Mouse (Mus musculus): ENCODE measurements around the gene Prss43.
"Not testable (repeated sequence)": the region's sequence is repeated elsewhere in the genome, so short reads cannot be mapped to it uniquely, and the experiment has no call there.

Prss43 gene

GRCm38 (mm10) chr9:110826390-110826789 is at the start of gene Prss43:
TSS of gene Prss43 (plus strand) at chr9:110826690.
- no peak for DNase-seq (ENCODE audit: low read depth in 1 of 2, low spot score in 2 of 2)

- DNase-seq (ENCODE audit: low read depth in 1 of 2, low spot score in 2 of 2), result no peak
These were observed 48.4 kb upstream of the Prss43 start for GRCm38 (mm10) chr9:110778100-110778499.

GRCm38 (mm10) chr9:110778559-110778958 is 47.9 kb upstream of the Prss43 start:
- no peak for DNase-seq (ENCODE audit: low read depth in 1 of 2, low spot score in 2 of 2)

- no peak for DNase-seq (ENCODE audit: low read depth in 1 of 2, low spot score in 2 of 2)
These were observed 47.1 kb upstream of the Prss43 start for GRCm38 (mm10) chr9:110779242-110779913.

GRCm38 (mm10) chr9:110781256-110781721 is 45.2 kb upstream of the Prss43 start:
- DNase-seq (ENCODE audit: low read depth in 1 of 2, low spot score in 2 of 2), result peak; percentile 73 to 87

- no peak for DNase-seq (ENCODE audit: low read depth in 1 of 2, low spot score in 2 of 2)
These were observed 44.8 kb upstream of the Prss43 start for GRCm38 (mm10) chr9:110781731-110782130.

GRCm38 (mm10) chr9:110783611-110784010 is 42.9 kb upstream of the Prss43 start:
- DNase-seq (ENCODE audit: low read depth in 1 of 2, low spot score in 2 of 2), result no peak

GRCm38 (mm10) chr9:110788169-110788568 is 38.3 kb upstream of the Prss43 start:
- DNase-seq (ENCODE audit: low read depth in 1 of 2, low spot score in 2 of 2), result no peak

- DNase-seq (ENCODE audit: low read depth in 1 of 2, low spot score in 2 of 2), result no peak
These were observed 36.0 kb upstream of the Prss43 start for GRCm38 (mm10) chr9:110790462-110790861.

- DNase-seq (ENCODE audit: low read depth in 1 of 2, low spot score in 2 of 2), result no peak
These were observed 29.5 kb upstream of the Prss43 start for GRCm38 (mm10) chr9:110797013-110797412.

GRCm38 (mm10) chr9:110797866-110798265 is 28.6 kb upstream of the Prss43 start, which contains the start of gene Prss42:
TSS of gene Prss42 (plus strand) at chr9:110798166.
- DNase-seq (ENCODE audit: low read depth in 1 of 2, low spot score in 2 of 2), result no peak

- DNase-seq (ENCODE audit: low read depth in 1 of 2, low spot score in 2 of 2), result no peak
These were observed 25.5 kb upstream of the Prss43 start for GRCm38 (mm10) chr9:110800834-110801479.

GRCm38 (mm10) chr9:110803294-110803693 is 23.2 kb upstream of the Prss43 start:
- no peak for DNase-seq (ENCODE audit: low read depth in 1 of 2, low spot score in 2 of 2)

GRCm38 (mm10) chr9:110810051-110810450 is 16.4 kb upstream of the Prss43 start:
- no peak for DNase-seq (ENCODE audit: low read depth in 1 of 2, low spot score in 2 of 2)

GRCm38 (mm10) chr9:110813789-110814188 is 12.7 kb upstream of the Prss43 start, which contains the start of gene Prss44:
TSS of gene Prss44 (plus strand) at chr9:110813994.
- no peak for DNase-seq (ENCODE audit: low read depth in 1 of 2, low spot score in 2 of 2)

GRCm38 (mm10) chr9:110820546-110820945 is 5.9 kb upstream of the Prss43 start:
- DNase-seq (ENCODE audit: low read depth in 1 of 2, low spot score in 2 of 2), result not testable (repeated sequence)

- no peak for DNase-seq (ENCODE audit: low read depth in 1 of 2, low spot score in 2 of 2)
These were observed 5.1 kb upstream of the Prss43 start for GRCm38 (mm10) chr9:110821436-110821835.

GRCm38 (mm10) chr9:110825426-110825825 is 1.1 kb upstream of the Prss43 start:
- no peak for DNase-seq (ENCODE audit: low read depth in 1 of 2, low spot score in 2 of 2)

- DNase-seq (ENCODE audit: low read depth in 1 of 2, low spot score in 2 of 2), result no peak
These were observed 658 bp upstream of the Prss43 start for GRCm38 (mm10) chr9:110825832-110826231.

GRCm38 (mm10) chr9:110833021-110833420 is 6.5 kb downstream of the Prss43 start:
- DNase-seq (ENCODE audit: low read depth in 1 of 2, low spot score in 2 of 2), result no peak

- no peak for DNase-seq (ENCODE audit: low read depth in 1 of 2, low spot score in 2 of 2)
These were observed 7.9 kb downstream of the Prss43 start, which contains the start of gene Prss45 for GRCm38 (mm10) chr9:110834411-110834810. TSS of gene Prss45 (plus strand) at chr9:110834588.

- no peak for DNase-seq (ENCODE audit: low read depth in 1 of 2, low spot score in 2 of 2)
These were observed 8.5 kb downstream of the Prss43 start for GRCm38 (mm10) chr9:110834961-110835360.
